Mouse (Mus musculus): ENCODE results near the gene Galnt2. TPM values are rescaled to one million over a fixed set of nuclear protein-coding genes. Genes with fewer than 3 reads are reported as not detected.
A peak's percentile ranks its signal among the peaks of the same experiment; 100 is the strongest.

Gene Galnt2
- 34.9 and 37.8 TPM in 2 replicates for polyA plus RNA-seq (2012; rRNA removed)
- 66.9 and 76.1 TPM in 2 replicates for polyA plus RNA-seq (2014; fragmentation: Nextera tagmentation; extraction: Ambion mirVana)

- peak; percentile 84 for DNase-seq (ENCODE audit: low spot score)
- ATAC-seq (ENCODE audit: low FRiP score, low read depth): peak; percentile 89
- H3K27me3 ChIP-seq (ENCODE audit: control insufficient read depth, insufficient read depth, low read length): no peaks in the 10 kb centered on the region
- H3K27ac ChIP-seq (replicated peaks; ENCODE audit: low read depth, low read length): peak within 1 kb of the TSS; percentile 55; the same call in 1 of the 2 replicates
- H3K36me3 ChIP-seq (ENCODE audit: control insufficient read depth, insufficient read depth, low read length): no peaks in the 10 kb centered on the region
- peak within 1 kb of the TSS; percentile 94 for H3K4me2 ChIP-seq (replicated peaks; ENCODE audit: low read depth, low read length, severe bottlenecking)
- no peak for TF ChIP-seq POLR2A (IDR thresholded peaks at IDR 0.05; ENCODE audit: borderline replicate concordance, extremely low read depth, insufficient read depth, insufficient read length)
- H3K4me1 ChIP-seq (ENCODE audit: control insufficient read depth, insufficient read depth, low read length): peaks cover 17% of the 10 kb centered on the region
- 3% methylated on average over 8 of the region's 53 CpGs for WGBS
- H3K9me3 ChIP-seq (ENCODE audit: control insufficient read depth, low read length): no peaks in the 10 kb centered on the region
- H3K4me3 ChIP-seq (replicated peaks; ENCODE audit: low read length): peak within 1 kb of the TSS; percentile 89
- peak within 1 kb of the TSS; percentile 87 for H3K9ac ChIP-seq (ENCODE audit: low read depth, low read length, severe bottlenecking)
These were observed at the start of gene Galnt2 for GRCm38 (mm10) chr8:124231176-124231484. Gene Galnt2, plus strand, starts transcription at chr8:124231391.

DNA sequence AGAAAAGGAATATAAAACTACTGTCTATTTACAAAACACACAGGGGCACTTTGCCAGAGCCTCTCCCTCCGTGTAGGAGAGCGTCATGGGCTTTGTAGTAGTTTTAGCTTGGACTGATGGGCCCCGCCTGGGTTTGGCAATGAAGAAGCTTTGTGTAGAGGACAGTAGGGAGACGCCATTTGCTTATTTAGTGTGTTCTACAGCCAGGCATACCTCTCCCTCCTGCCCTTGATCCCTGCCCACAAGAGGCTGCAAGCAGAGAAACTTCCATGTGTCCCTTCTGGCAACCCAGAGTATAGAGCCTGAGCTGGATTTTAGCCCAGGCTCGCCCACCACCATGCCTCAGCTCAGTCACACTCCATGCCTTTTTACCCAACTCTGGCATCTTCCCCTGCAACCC, 49.4 kb upstream of the Galnt2 start:
- Histone ChIP-seq H3K4me3 (replicated peaks; ENCODE audit: low read length) (no peak overlapping the region), H3K4me2 (replicated peaks; ENCODE audit: low read depth, low read length, severe bottlenecking) (no peak overlapping the region), H3K9me3 (ENCODE audit: control insufficient read depth, low read length) (no peaks in the 10 kb centered on the region), H3K27ac (replicated peaks; ENCODE audit: low read depth, low read length) (no peak overlapping the region), H3K4me1 (ENCODE audit: control insufficient read depth, insufficient read depth, low read length) (0 out of 2 replicates have a peak, but pooled peaks cover 3% of the 10 kb centered on the region), H3K27me3 (ENCODE audit: control insufficient read depth, insufficient read depth, low read length) (no peaks in the 10 kb centered on the region), H3K9ac (ENCODE audit: low read depth, low read length, severe bottlenecking) (no peak overlapping the region), H3K36me3 (ENCODE audit: control insufficient read depth, insufficient read depth, low read length) (no peaks in the 10 kb centered on the region)
- WGBS: 79% methylated on average over 5 of the region's 5 CpGs
- DNase-seq (ENCODE audit: low spot score) (no peak), ATAC-seq (ENCODE audit: low FRiP score, low read depth) (no peak)
- no peak for TF ChIP-seq POLR2A (IDR thresholded peaks at IDR 0.05; ENCODE audit: borderline replicate concordance, extremely low read depth, insufficient read depth, insufficient read length)

- no peaks in the 10 kb centered on the region for H3K36me3 ChIP-seq (ENCODE audit: control insufficient read depth, insufficient read depth, low read length)
- no peak for ATAC-seq (ENCODE audit: low FRiP score, low read depth)
- 68% methylated on average over 13 of the region's 13 CpGs for WGBS
- no peaks in the 10 kb centered on the region for H3K27me3 ChIP-seq (ENCODE audit: control insufficient read depth, insufficient read depth, low read length)
- H3K9ac ChIP-seq (ENCODE audit: low read depth, low read length, severe bottlenecking): no peak overlapping the region
- DNase-seq (ENCODE audit: low spot score): peak; percentile 5
- no peak for TF ChIP-seq POLR2A (IDR thresholded peaks at IDR 0.05; ENCODE audit: borderline replicate concordance, extremely low read depth, insufficient read depth, insufficient read length)
- no peaks in the 10 kb centered on the region for H3K9me3 ChIP-seq (ENCODE audit: control insufficient read depth, low read length)
- H3K27ac ChIP-seq (replicated peaks; ENCODE audit: low read depth, low read length): no peak overlapping the region
- 0 out of 2 replicates have a peak, but pooled peaks cover 3% of the 10 kb centered on the region for H3K4me1 ChIP-seq (ENCODE audit: control insufficient read depth, insufficient read depth, low read length)
- H3K4me3 ChIP-seq (replicated peaks; ENCODE audit: low read length): no peak overlapping the region
- no peak overlapping the region for H3K4me2 ChIP-seq (replicated peaks; ENCODE audit: low read depth, low read length, severe bottlenecking)
These were observed 49.0 kb upstream of the Galnt2 start for GRCm38 (mm10) chr8:124182224-124182623.

DNA sequence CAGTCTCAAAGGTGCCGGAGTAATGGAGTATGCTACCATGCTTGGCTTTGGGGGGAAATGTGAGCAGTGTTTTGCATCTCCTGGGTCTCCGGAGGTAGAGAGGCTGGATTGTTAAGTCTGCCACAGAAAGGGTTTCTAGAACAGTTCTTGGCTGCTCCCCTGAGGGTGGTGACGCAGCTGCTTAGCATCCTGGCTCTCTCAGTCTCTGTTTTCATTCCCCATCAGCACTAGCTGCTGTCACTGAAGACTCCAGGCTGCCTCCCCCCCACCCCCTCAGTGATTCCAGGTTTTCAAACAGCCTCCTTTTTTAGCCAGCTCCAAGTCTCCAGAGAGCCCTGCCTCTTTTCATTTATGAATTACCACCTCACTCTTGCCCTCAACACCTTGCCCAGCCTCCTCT, 47.1 kb upstream of the Galnt2 start:
- Histone ChIP-seq H3K4me2 (replicated peaks; ENCODE audit: low read depth, low read length, severe bottlenecking) (no peak overlapping the region), H3K9me3 (ENCODE audit: control insufficient read depth, low read length) (no peaks in the 10 kb centered on the region), H3K9ac (ENCODE audit: low read depth, low read length, severe bottlenecking) (no peak overlapping the region), H3K36me3 (ENCODE audit: control insufficient read depth, insufficient read depth, low read length) (no peaks in the 10 kb centered on the region), H3K27me3 (ENCODE audit: control insufficient read depth, insufficient read depth, low read length) (no peaks in the 10 kb centered on the region), H3K27ac (replicated peaks; ENCODE audit: low read depth, low read length) (no peak overlapping the region), H3K4me1 (ENCODE audit: control insufficient read depth, insufficient read depth, low read length) (0 out of 2 replicates have a peak, but pooled peaks cover 3% of the 10 kb centered on the region), H3K4me3 (replicated peaks; ENCODE audit: low read length) (no peak overlapping the region)
- no peak for DNase-seq (ENCODE audit: low spot score)
- 64% methylated on average over 3 of the region's 3 CpGs for WGBS
- no peak for ATAC-seq (ENCODE audit: low FRiP score, low read depth)
- no peak for TF ChIP-seq POLR2A (IDR thresholded peaks at IDR 0.05; ENCODE audit: borderline replicate concordance, extremely low read depth, insufficient read depth, insufficient read length)

- no peak for TF ChIP-seq POLR2A (IDR thresholded peaks at IDR 0.05; ENCODE audit: borderline replicate concordance, extremely low read depth, insufficient read depth, insufficient read length)
- no peaks in the 10 kb centered on the region for H3K36me3 ChIP-seq (ENCODE audit: control insufficient read depth, insufficient read depth, low read length)
These were observed 46.7 kb upstream of the Galnt2 start for GRCm38 (mm10) chr8:124184507-124184906.

GRCm38 (mm10) chr8:124185081-124185480, 46.1 kb upstream of the Galnt2 start:
- no peak for ATAC-seq (ENCODE audit: low FRiP score, low read depth)
- WGBS: 81% methylated on average over 6 of the region's 6 CpGs
- H3K4me1 ChIP-seq (ENCODE audit: control insufficient read depth, insufficient read depth, low read length): 0 out of 2 replicates have a peak, but pooled peaks cover 3% of the 10 kb centered on the region
- TF ChIP-seq POLR2A (IDR thresholded peaks at IDR 0.05; ENCODE audit: borderline replicate concordance, extremely low read depth, insufficient read depth, insufficient read length): no peak
- no peaks in the 10 kb centered on the region for H3K27me3 ChIP-seq (ENCODE audit: control insufficient read depth, insufficient read depth, low read length)
- no peak overlapping the region for H3K27ac ChIP-seq (replicated peaks; ENCODE audit: low read depth, low read length)
- H3K4me2 ChIP-seq (replicated peaks; ENCODE audit: low read depth, low read length, severe bottlenecking): no peak overlapping the region
- no peak overlapping the region for H3K4me3 ChIP-seq (replicated peaks; ENCODE audit: low read length)
- no peak overlapping the region for H3K9ac ChIP-seq (ENCODE audit: low read depth, low read length, severe bottlenecking)
- H3K9me3 ChIP-seq (ENCODE audit: control insufficient read depth, low read length): no peaks in the 10 kb centered on the region
- no peak for DNase-seq (ENCODE audit: low spot score)
- no peaks in the 10 kb centered on the region for H3K36me3 ChIP-seq (ENCODE audit: control insufficient read depth, insufficient read depth, low read length)

More at GRCm38 (mm10) chr8:124184507-124184906, 46.7 kb upstream of the Galnt2 start:
- no peak for ATAC-seq (ENCODE audit: low FRiP score, low read depth)
- H3K9me3 ChIP-seq (ENCODE audit: control insufficient read depth, low read length): no peaks in the 10 kb centered on the region
- WGBS: 66% methylated on average over 2 of the region's 2 CpGs
- peak; percentile 4 for DNase-seq (ENCODE audit: low spot score)
- no peak overlapping the region for H3K4me3 ChIP-seq (replicated peaks; ENCODE audit: low read length)
- no peak overlapping the region for H3K27ac ChIP-seq (replicated peaks; ENCODE audit: low read depth, low read length)
- H3K9ac ChIP-seq (ENCODE audit: low read depth, low read length, severe bottlenecking): no peak overlapping the region
- 0 out of 2 replicates have a peak, but pooled peaks cover 3% of the 10 kb centered on the region for H3K4me1 ChIP-seq (ENCODE audit: control insufficient read depth, insufficient read depth, low read length)
- H3K27me3 ChIP-seq (ENCODE audit: control insufficient read depth, insufficient read depth, low read length): no peaks in the 10 kb centered on the region
- H3K4me2 ChIP-seq (replicated peaks; ENCODE audit: low read depth, low read length, severe bottlenecking): no peak overlapping the region
